Mouse (Mus musculus) liver, postnatal 0 days (tissue): Measurements from ENCODE around the gene Slc24a3. TPM values are rescaled to one million over a fixed set of nuclear protein-coding genes. Genes with fewer than 3 reads are reported as not detected.

ENCODE experiments used
- ATAC-seq: fragments of 200-750 bp; cut with Nextera tagmentation; 2 replicates; pipeline ENCODE4 v1.8.0; 2017; ENCODE audit warnings: mild to moderate bottlenecking, moderate library complexity
- DNase-seq: peaks from one replicate; pipeline ENCODE4 v3.0.0-alpha.2; 2016
- H3K27ac ChIP-seq: fragments of 300-500 bp; sonication (generic); 2 replicates; pipeline ENCODE4 v1.5.1; 2014; ENCODE audit warnings: antibody characterized with exemption, moderate library complexity, mild to moderate bottlenecking, low read depth
- H3K27me3 ChIP-seq: fragments of 300-500 bp; sonication (generic); 2 replicates; pipeline ENCODE4 v1.6.1; 2014; ENCODE audit warnings: low read length, control low read depth, mixed read lengths; ENCODE audit not compliant: insufficient read depth
- H3K36me3 ChIP-seq: fragments of 300-500 bp; sonication (generic); replicated peaks from 2 replicates; pipeline ENCODE4 v1.6.1; 2014; ENCODE audit warnings: mild to moderate bottlenecking, control low read depth, low read length, moderate library complexity, mixed read lengths; ENCODE audit not compliant: insufficient read depth
- H3K4me1 ChIP-seq: fragments of 300-500 bp; sonication (generic); 2 replicates; pipeline ENCODE4 v1.6.1; 2014; ENCODE audit warnings: antibody characterized with exemption, mild to moderate bottlenecking, control low read depth; ENCODE audit not compliant: insufficient read depth
- H3K4me2 ChIP-seq: fragments of 300-500 bp; sonication (generic); 2 replicates; pipeline ENCODE4 v1.6.1; 2014; ENCODE audit warnings: low read depth, mild to moderate bottlenecking, low read length, moderate library complexity, mixed read lengths
- H3K4me3 ChIP-seq: fragments of 300-500 bp; sonication (generic); 2 replicates; pipeline ENCODE4 v1.5.1; 2014; ENCODE audit warnings: low read depth, low read length
- H3K9ac ChIP-seq: fragments of 300-500 bp; sonication (generic); replicated peaks from 2 replicates; pipeline ENCODE4 v1.6.1; 2014; ENCODE audit warnings: mild to moderate bottlenecking, moderate library complexity
- H3K9me3 ChIP-seq: fragments of 300-500 bp; sonication (generic); 2 replicates; pipeline ENCODE4 v1.6.1; 2016; ENCODE audit warnings: mild to moderate bottlenecking, control low read depth, low read length, mixed read lengths
- CTCF ChIP-seq: sonication (generic); IDR thresholded peaks from 2 replicates; pipeline ENCODE4 v1.5.1; 2016; ENCODE audit warnings: antibody characterized with exemption, low read depth
- EP300 ChIP-seq: IDR thresholded peaks from 2 replicates; pipeline ENCODE4 v1.6.1; 2016; ENCODE audit warnings: antibody characterized with exemption, low read depth, mild to moderate bottlenecking
- WGBS: fragments of 180-500 bp; shearing (Covaris S2); extraction: QIAGEN DNeasy Blood & Tissue Kit; methylation state at CpG from one replicate; pipeline ENCODE4 v1.1.7; 2014; ENCODE audit not compliant: insufficient replicate concordance; 5-methylcytosine and 5-hydroxymethylcytosine counted together
- polyA plus RNA-seq: library from polyadenylated mRNA; unstranded; fragments of >200 nt; fragmentation: Nextera tagmentation; extraction: Ambion mirVana; gene quantifications from 2 replicates; pipeline ENCODE4 v1.2.1, GENCODE M21; 2015

The Slc24a3 gene
- polyA plus RNA-seq, 1 experiment from 2014 or later = 0.40 TPM

GRCm38 (mm10) chr2:145353801-145354200 lies 186.2 kb downstream of the Slc24a3 start:
- Histone ChIP-seq H3K27ac (no peak overlapping the region), H3K9me3 (no peaks in the 10 kb centered on the region), H3K4me1 (no peaks in the 10 kb centered on the region), H3K4me2 (no peak overlapping the region), H3K4me3 (no peak overlapping the region), H3K9ac (no peak overlapping the region), H3K36me3 (no peaks in the 10 kb centered on the region), H3K27me3 (no peaks in the 10 kb centered on the region)
- no peak for DNase-seq
- ATAC-seq = no peak
- 71% methylated on average over 1 of the region's 1 CpGs for WGBS
- no peak for TF ChIP-seq EP300
- TF ChIP-seq CTCF = no peak

- no peaks in the 10 kb centered on the region for H3K9me3 ChIP-seq
- TF ChIP-seq CTCF (no peak), EP300 (no peak)
- 72% methylated on average over 6 of the region's 6 CpGs for WGBS
- no peaks in the 10 kb centered on the region for H3K27me3 ChIP-seq
- no peak for DNase-seq
- H3K4me3 ChIP-seq = no peak overlapping the region
- H3K4me1 ChIP-seq = no peaks in the 10 kb centered on the region
- H3K9ac ChIP-seq = no peak overlapping the region
- H3K4me2 ChIP-seq = no peak overlapping the region
- no peak overlapping the region for H3K27ac ChIP-seq
- no peaks in the 10 kb centered on the region for H3K36me3 ChIP-seq
- no peak for ATAC-seq
These were observed 190.8 kb downstream of the Slc24a3 start for GRCm38 (mm10) chr2:145358236-145358942.

DNA sequence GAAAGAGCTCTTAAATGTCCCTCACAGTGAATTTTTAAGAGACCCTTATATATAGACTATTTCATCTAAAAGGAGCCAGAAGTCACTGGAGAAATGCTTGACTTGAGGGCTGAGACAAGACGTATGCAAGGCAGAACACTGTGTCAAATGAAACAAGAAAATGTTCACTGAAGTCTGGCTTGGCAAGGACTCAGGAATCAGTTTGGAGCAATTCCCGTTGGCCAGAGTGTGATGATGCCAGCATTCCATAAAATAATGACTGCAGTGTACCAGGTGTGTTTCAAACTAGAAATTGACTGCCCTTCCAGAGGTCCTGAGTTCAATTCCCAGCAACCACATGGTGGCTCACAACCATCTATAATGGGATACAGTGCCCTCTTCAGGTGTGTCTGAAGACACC lies 196.1 kb downstream of the Slc24a3 start:
- no peaks in the 10 kb centered on the region for H3K9me3 ChIP-seq
- DNase-seq (no peak), ATAC-seq (no peak)
- no peaks in the 10 kb centered on the region for H3K4me1 ChIP-seq
- no peaks in the 10 kb centered on the region for H3K36me3 ChIP-seq
- TF ChIP-seq CTCF = no peak
- TF ChIP-seq EP300 = no peak
- H3K27me3 ChIP-seq = no peaks in the 10 kb centered on the region
- no peak overlapping the region for H3K4me3 ChIP-seq
- H3K27ac ChIP-seq = no peak overlapping the region
- no peak overlapping the region for H3K9ac ChIP-seq
- WGBS = 55% methylated on average over 2 of the region's 2 CpGs
- no peak overlapping the region for H3K4me2 ChIP-seq

- ATAC-seq = no peak
- Histone ChIP-seq H3K4me1 (no peaks in the 10 kb centered on the region), H3K4me2 (no peak overlapping the region), H3K9ac (no peak overlapping the region), H3K27ac (no peak overlapping the region), H3K36me3 (no peaks in the 10 kb centered on the region), H3K4me3 (no peak overlapping the region), H3K9me3 (no peaks in the 10 kb centered on the region), H3K27me3 (no peaks in the 10 kb centered on the region)
- TF ChIP-seq EP300 (no peak), CTCF (no peak)
- 43% methylated on average over 2 of the region's 2 CpGs for WGBS
- no peak for DNase-seq
These were observed 201.1 kb downstream of the Slc24a3 start for GRCm38 (mm10) chr2:145368701-145369100.

DNA sequence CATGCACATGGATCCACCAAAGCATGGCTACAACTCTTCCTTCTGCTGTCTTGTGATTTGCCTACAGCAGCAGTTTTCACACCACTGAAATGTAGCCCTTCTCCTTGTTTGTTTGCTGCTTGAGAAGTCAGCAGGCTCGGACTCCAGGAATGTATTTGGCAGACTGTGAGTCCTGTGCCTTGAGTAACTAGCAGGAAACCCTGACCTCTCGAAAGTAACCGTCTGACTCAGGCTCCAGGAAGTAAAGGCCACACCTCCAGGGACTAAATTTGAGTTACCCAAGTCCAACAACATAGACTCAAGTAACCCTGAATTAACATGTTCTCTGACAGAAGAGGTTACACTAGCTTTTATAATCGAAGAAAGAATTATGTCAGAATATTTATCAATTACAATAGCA lies 203.2 kb downstream of the Slc24a3 start:
- Histone ChIP-seq H3K9me3 (no peaks in the 10 kb centered on the region), H3K27ac (no peak overlapping the region), H3K4me3 (no peak overlapping the region), H3K4me2 (no peak overlapping the region), H3K9ac (no peak overlapping the region), H3K27me3 (no peaks in the 10 kb centered on the region), H3K36me3 (no peaks in the 10 kb centered on the region), H3K4me1 (no peaks in the 10 kb centered on the region)
- WGBS = 35% methylated on average over 4 of the region's 4 CpGs
- ATAC-seq (peak; percentile 40), DNase-seq (no peak)
- TF ChIP-seq EP300 (no peak), CTCF (no peak)

DNA sequence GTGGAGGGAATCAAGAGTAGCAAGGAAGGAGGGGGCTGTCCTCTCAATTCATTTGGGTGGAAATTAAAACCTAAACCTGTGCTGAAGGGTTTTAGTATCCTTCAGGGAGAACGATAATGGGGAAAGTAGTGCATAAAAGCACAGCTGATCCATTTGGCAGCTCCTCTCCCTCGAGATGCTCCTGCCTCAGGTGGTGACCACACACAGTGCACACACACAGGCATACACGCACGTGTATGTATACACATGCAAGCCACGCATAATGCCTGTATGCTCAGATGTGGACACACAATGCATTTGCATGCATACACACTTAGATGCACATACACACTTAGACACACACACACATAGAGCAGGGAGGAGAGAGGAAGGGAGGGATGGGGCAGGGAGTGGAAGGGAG lies 206.2 kb downstream of the Slc24a3 start:
- H3K4me1 ChIP-seq = no peaks in the 10 kb centered on the region
- DNase-seq (no peak), ATAC-seq (no peak)
- TF ChIP-seq EP300 = no peak
- TF ChIP-seq CTCF = no peak
- no peak overlapping the region for H3K27ac ChIP-seq
- H3K9me3 ChIP-seq = no peaks in the 10 kb centered on the region
- no peaks in the 10 kb centered on the region for H3K36me3 ChIP-seq
- H3K27me3 ChIP-seq = no peaks in the 10 kb centered on the region
- no peak overlapping the region for H3K4me3 ChIP-seq
- no peak overlapping the region for H3K4me2 ChIP-seq
- no peak overlapping the region for H3K9ac ChIP-seq
- 78% methylated on average over 5 of the region's 5 CpGs for WGBS
